Mouse (Mus musculus) ES-E14 (cell line): Measurements from ENCODE around the gene Mgll.

ENCODE experiments used
- HCFC1 ChIP-seq: IDR thresholded peaks from 2 replicates; pipeline ENCODE4 v1.6.1; 2012; ENCODE audit warnings: low read length, inconsistent platforms, borderline replicate concordance; ENCODE audit not compliant: insufficient read depth
- MAFK ChIP-seq: IDR thresholded peaks from 2 replicates; pipeline ENCODE4 v1.6.1; 2014; ENCODE audit warnings: mild to moderate bottlenecking, low read depth, low read length, inconsistent platforms; ENCODE audit not compliant: insufficient read depth
- ZC3H11A ChIP-seq: IDR thresholded peaks from 2 replicates; pipeline ENCODE4 v1.6.1; 2012; ENCODE audit warnings: low read depth, mild to moderate bottlenecking, inconsistent platforms, low read length, borderline replicate concordance
- ZNF384 ChIP-seq: IDR thresholded peaks from 2 replicates; pipeline ENCODE4 v1.6.1; 2012; ENCODE audit warnings: low read depth, low read length, inconsistent platforms

GRCm38 (mm10) chr6:88750884-88751283, 26.7 kb downstream of the Mgll start:
- TF ChIP-seq ZC3H11A (no peak), ZNF384 (no peak), MAFK (no peak), HCFC1 (no peak)
